Mouse (Mus musculus) cerebellum, adult 2 months (tissue): ENCODE data around the gene Aldh1l1. TPM values are rescaled to one million over a fixed set of nuclear protein-coding genes. Genes with fewer than 3 reads are reported as not detected.
A peak's percentile ranks its signal among the peaks of the same experiment; 100 is the strongest.

Experiments
- DNase-seq, 2 experiments: peaks; one replicate each; pipeline ENCODE4 v3.0.0; 2021
- H3K27ac ChIP-seq: fragments of 200-500 bp; 2 replicates; pipeline ENCODE4 v1.5.1; 2012; ENCODE audit warnings: low read length, control low read depth, inconsistent platforms; ENCODE audit not compliant: insufficient read depth
- H3K27me3 ChIP-seq: fragments of 200-500 bp; 2 replicates; pipeline ENCODE4 v1.6.1; 2012; ENCODE audit warnings: inconsistent platforms, mild to moderate bottlenecking, low read length, moderate library complexity; ENCODE audit not compliant: control insufficient read depth, insufficient read depth
- H3K4me1 ChIP-seq: fragments of 200-500 bp; 2 replicates; pipeline ENCODE4 v1.6.1; 2011; ENCODE audit warnings: low read length; ENCODE audit not compliant: control insufficient read depth, insufficient read depth
- H3K4me3 ChIP-seq: fragments of 200-500 bp; replicated peaks from 2 replicates; pipeline ENCODE3; 2011; ENCODE audit warnings: mild to moderate bottlenecking, low read depth, low read length, control low read depth; ENCODE audit not compliant: insufficient read depth
- CTCF ChIP-seq: fragments of 200-500 bp; IDR thresholded peaks from 2 replicates; pipeline ENCODE4 v1.5.1; 2011; ENCODE audit warnings: low read depth, mild to moderate bottlenecking, control low read depth, low read length, moderate library complexity, borderline replicate concordance; ENCODE audit not compliant: insufficient read depth
- POLR2A ChIP-seq: fragments of 200-500 bp; IDR thresholded peaks from 2 replicates; pipeline ENCODE4 v1.6.1; 2011; ENCODE audit warnings: low read length, control low read depth, borderline replicate concordance; ENCODE audit not compliant: insufficient read depth
- WGBS: fragments of 180-500 bp; shearing (Covaris S2); methylation state at CpG from one replicate; pipeline ENCODE4 v1.1.7; 2018; 5-methylcytosine and 5-hydroxymethylcytosine counted together
- polyA plus RNA-seq: library from polyadenylated mRNA; depleted of rRNA; stranded (reverse); fragments of >200 nt; gene quantifications from 2 replicates; pipeline ENCODE4 v1.2.3, GENCODE M21; 2012

The Aldh1l1 gene
- polyA plus RNA-seq, 1 experiment, result 50.1 TPM

- H3K4me3 ChIP-seq, result no peak overlapping the region
- no peaks in the 10 kb centered on the region for H3K27me3 ChIP-seq
- TF ChIP-seq CTCF, result no peak
- H3K4me1 ChIP-seq, result peaks cover 12% of the 10 kb centered on the region
- no peak overlapping the region for H3K27ac ChIP-seq
- peak in 1 of 2 experiments; percentile 26 for DNase-seq
- WGBS, result 41% methylated on average over 7 of the region's 7 CpGs
Measured at GRCm38 (mm10) chr6:90615362-90615761, 129.1 kb downstream of the Aldh1l1 start.

- Histone ChIP-seq H3K4me3 (no peak overlapping the region), H3K27me3 (no peaks in the 10 kb centered on the region), H3K27ac (no peak overlapping the region), H3K4me1 (peaks cover 17% of the 10 kb centered on the region)
- DNase-seq, result peak in 1 of 2 experiments; percentile 39
- WGBS, result 80% methylated on average over 6 of the region's 6 CpGs
- TF ChIP-seq CTCF (no peak), POLR2A (no peak)
Measured at GRCm38 (mm10) chr6:90615991-90616390, 129.8 kb downstream of the Aldh1l1 start.

DNA sequence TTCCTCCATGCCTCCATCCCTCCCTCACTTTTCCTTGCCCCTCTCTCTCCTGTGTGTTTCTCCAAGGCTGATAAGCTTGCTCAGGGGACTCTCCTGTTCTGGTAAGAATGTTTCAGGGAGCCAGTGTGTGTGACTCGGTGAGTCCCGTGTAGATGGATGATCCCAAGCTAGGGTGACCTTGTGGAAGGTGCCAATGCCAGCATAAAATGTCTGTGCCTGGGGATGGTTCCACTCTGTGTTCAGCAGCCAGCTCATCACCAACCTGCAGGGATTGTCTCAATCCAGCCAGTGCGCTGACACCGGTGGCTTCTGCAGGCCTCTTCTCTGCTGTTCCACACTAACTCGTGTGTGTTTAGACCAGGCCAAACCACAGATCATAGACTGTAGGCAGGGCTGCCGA, 130.3 kb downstream of the Aldh1l1 start:
- Histone ChIP-seq H3K27me3 (no peaks in the 10 kb centered on the region), H3K27ac (no peak overlapping the region), H3K4me3 (no peak overlapping the region), H3K4me1 (peaks cover 19% of the 10 kb centered on the region)
- no peak for TF ChIP-seq POLR2A
- no peak for TF ChIP-seq CTCF
- WGBS, result 93% methylated on average over 6 of the region's 6 CpGs
- no peak for DNase-seq

DNA sequence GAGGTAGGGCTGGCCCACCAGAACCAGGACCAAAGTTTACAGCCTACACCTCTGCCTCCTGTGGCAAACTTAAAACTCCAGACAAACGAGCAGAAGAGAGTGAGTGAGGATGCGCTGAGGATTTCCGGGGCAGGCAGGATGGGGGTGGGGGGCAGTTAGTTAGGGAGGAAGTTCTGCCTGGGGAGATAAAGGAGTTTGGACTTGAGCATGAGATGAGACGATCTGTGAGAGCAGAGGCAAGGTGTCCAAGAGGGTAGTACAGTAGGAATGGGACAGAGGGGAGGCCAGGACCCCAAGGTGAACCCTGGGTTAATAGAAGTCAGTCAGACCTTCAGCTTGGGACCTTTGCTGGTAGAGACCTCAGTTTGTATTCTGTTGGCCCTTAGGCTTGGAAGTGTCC, 132.0 kb downstream of the Aldh1l1 start:
- TF ChIP-seq CTCF, result no peak
- no peak for TF ChIP-seq POLR2A
- H3K4me3 ChIP-seq, result no peak overlapping the region
- WGBS, result 89% methylated on average over 4 of the region's 4 CpGs
- H3K4me1 ChIP-seq, result peaks cover 19% of the 10 kb centered on the region
- no peak for DNase-seq
- H3K27ac ChIP-seq, result no peak overlapping the region
- no peaks in the 10 kb centered on the region for H3K27me3 ChIP-seq

GRCm38 (mm10) chr6:90618821-90619636, 132.8 kb downstream of the Aldh1l1 start:
- 65% methylated on average over 19 of the region's 19 CpGs for WGBS
- peaks cover 19% of the 10 kb centered on the region for H3K4me1 ChIP-seq
- no peak overlapping the region for H3K4me3 ChIP-seq
- TF ChIP-seq POLR2A, result no peak
- TF ChIP-seq CTCF, result no peak
- H3K27ac ChIP-seq, result no peak overlapping the region
- DNase-seq, result no peak
- no peaks in the 10 kb centered on the region for H3K27me3 ChIP-seq

GRCm38 (mm10) chr6:90619936-90620335, 133.7 kb downstream of the Aldh1l1 start:
- DNase-seq, result no peak
- 67% methylated on average over 5 of the region's 5 CpGs for WGBS
- no peak overlapping the region for H3K27ac ChIP-seq
- no peak overlapping the region for H3K4me3 ChIP-seq
- no peaks in the 10 kb centered on the region for H3K27me3 ChIP-seq
- peaks cover 19% of the 10 kb centered on the region for H3K4me1 ChIP-seq
- TF ChIP-seq POLR2A, result no peak
- TF ChIP-seq CTCF, result no peak

- H3K4me1 ChIP-seq, result peaks cover 14% of the 10 kb centered on the region
- no peak overlapping the region for H3K27ac ChIP-seq
- H3K27me3 ChIP-seq, result no peaks in the 10 kb centered on the region
- H3K4me3 ChIP-seq, result no peak overlapping the region
- TF ChIP-seq CTCF, result no peak
- no peak for TF ChIP-seq POLR2A
- 52% methylated on average over 9 of the region's 9 CpGs for WGBS
- no peak for DNase-seq
Measured at GRCm38 (mm10) chr6:90620791-90621583, 134.8 kb downstream of the Aldh1l1 start.

DNA sequence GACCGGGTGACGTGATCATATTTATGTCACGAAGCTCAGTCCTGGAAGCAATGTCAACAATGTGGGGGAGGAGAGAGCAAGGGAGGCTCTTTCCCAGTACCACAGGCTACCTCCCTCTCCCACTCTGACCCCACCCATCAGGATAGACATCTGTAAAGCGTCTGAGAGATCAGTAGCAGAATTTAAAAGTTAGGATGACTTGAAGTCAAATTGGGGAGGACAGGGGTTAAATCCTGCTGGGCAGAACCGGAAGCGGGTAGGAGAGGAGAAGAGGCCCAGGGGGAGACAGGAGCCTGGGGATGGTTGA, 135.3 kb downstream of the Aldh1l1 start:
- Histone ChIP-seq H3K4me1 (peaks cover 14% of the 10 kb centered on the region), H3K4me3 (no peak overlapping the region), H3K27ac (no peak overlapping the region), H3K27me3 (no peaks in the 10 kb centered on the region)
- 87% methylated on average over 6 of the region's 6 CpGs for WGBS
- no peak for DNase-seq
- no peak for TF ChIP-seq CTCF
- no peak for TF ChIP-seq POLR2A
